Mouse (Mus musculus) myocyte (in vitro differentiated cells): Measurements from ENCODE around the gene Stn1.

ENCODE experiments used
- CEBPB ChIP-seq: IDR thresholded peaks from 2 replicates; pipeline ENCODE4 v1.6.1; 2011; ENCODE audit warnings: mild to moderate bottlenecking, moderate library complexity; ENCODE audit not compliant: poor library complexity, insufficient read depth, severe bottlenecking
- E2F4 ChIP-seq: IDR thresholded peaks from one replicate; pipeline ENCODE4 v1.6.1; 2011; ENCODE audit warnings: mild to moderate bottlenecking, control low read depth, moderate library complexity; ENCODE audit not compliant: insufficient read depth
- MAX ChIP-seq: IDR thresholded peaks from one replicate; pipeline ENCODE4 v1.6.1; 2011; ENCODE audit warnings: low read depth, mild to moderate bottlenecking, control low read depth
- MYOD1 ChIP-seq, 3 experiments: IDR thresholded peaks; one replicate each; pipeline ENCODE4 v1.6.1; 2011; ENCODE audit warnings: control low read depth in 2 of 3, low read depth in 2 of 3, mild to moderate bottlenecking in 2 of 3, moderate library complexity in 1 of 3; ENCODE audit not compliant: insufficient read length in 2 of 3, control insufficient read depth in 1 of 3
- MYOG ChIP-seq, 3 experiments: IDR thresholded peaks; one replicate each; pipeline ENCODE4 v1.6.1; 2011; ENCODE audit warnings: control low read depth in 2 of 3, low read depth in 2 of 3, mild to moderate bottlenecking in 2 of 3; ENCODE audit not compliant: insufficient read length in 2 of 3, control insufficient read depth in 1 of 3, insufficient read depth in 1 of 3
- POLR2A ChIP-seq: IDR thresholded peaks from one replicate; pipeline ENCODE4 v1.6.1; 2011; ENCODE audit warnings: low read depth, mild to moderate bottlenecking, control low read depth, moderate library complexity; ENCODE audit not compliant: insufficient read length
- POLR2AphosphoS2 ChIP-seq: IDR thresholded peaks from one replicate; pipeline ENCODE4 v1.6.1; 2011; ENCODE audit warnings: low read depth, control low read depth; ENCODE audit not compliant: insufficient read length
- SRF ChIP-seq: IDR thresholded peaks from one replicate; pipeline ENCODE4 v1.6.1; 2011; ENCODE audit warnings: low read depth; ENCODE audit not compliant: control insufficient read depth, insufficient read length
- TCF12 ChIP-seq: IDR thresholded peaks from one replicate; pipeline ENCODE4 v1.6.1; 2011; ENCODE audit warnings: mild to moderate bottlenecking, control low read depth; ENCODE audit not compliant: poor library complexity, insufficient read depth, severe bottlenecking
- TCF3 ChIP-seq: IDR thresholded peaks from one replicate; pipeline ENCODE4 v1.6.1; 2011; ENCODE audit warnings: low read depth, control low read depth; ENCODE audit not compliant: insufficient read length
- USF1 ChIP-seq: IDR thresholded peaks from one replicate; pipeline ENCODE4 v1.6.1; 2011; ENCODE audit warnings: low read depth, mild to moderate bottlenecking, control low read depth, moderate library complexity

DNA sequence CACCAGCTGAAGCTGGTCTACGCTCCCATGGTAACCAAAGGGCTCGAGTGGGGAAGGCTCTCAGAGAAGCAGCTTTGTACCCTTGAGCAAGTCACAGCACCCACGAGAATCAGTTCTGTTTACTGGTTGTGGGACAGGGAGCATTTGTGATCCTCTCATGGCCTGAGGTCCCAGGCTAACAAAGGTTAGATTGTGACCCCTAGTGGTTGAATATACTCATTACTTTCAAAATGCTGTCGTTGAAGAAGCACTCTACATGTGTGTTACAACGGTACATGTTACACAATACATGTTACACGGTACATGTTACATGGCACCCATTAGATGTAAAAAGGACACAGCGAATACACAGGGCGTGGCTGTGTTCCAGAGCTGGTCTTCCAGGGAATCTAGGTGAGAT lies 34.7 kb downstream of the Stn1 start:
- TF ChIP-seq POLR2A, result no peak
- no peak for TF ChIP-seq MYOD1 (IDR thresholded peaks at IDR 0.05; ENCODE audit: control insufficient read depth in 1 of 3, insufficient read length in 2 of 3, low read depth in 2 of 3)
- no peak for TF ChIP-seq MAX
- TF ChIP-seq TCF12, result no peak
- TF ChIP-seq TCF3, result no peak
- no peak for TF ChIP-seq POLR2AphosphoS2
- no peak for TF ChIP-seq USF1
- TF ChIP-seq E2F4, result no peak
- no peak for TF ChIP-seq SRF
- no peak for TF ChIP-seq CEBPB
- TF ChIP-seq MYOG (IDR thresholded peaks at IDR 0.05; ENCODE audit: control insufficient read depth in 1 of 3, insufficient read depth in 1 of 3, insufficient read length in 2 of 3, low read depth in 2 of 3), result no peak
